Mouse (Mus musculus) MEL (cell line): ENCODE measurements around the gene Kdm5a. TPM values are rescaled to one million over a fixed set of nuclear protein-coding genes. Genes with fewer than 3 reads are reported as not detected.

ENCODE experiments used
- DNase-seq: peaks from one replicate; pipeline ENCODE4 v3.0.0; 2011; ENCODE audit warnings: low read depth, low spot score
- H3K27ac ChIP-seq: 2 replicates; pipeline ENCODE4 v1.5.1; 2012; ENCODE audit warnings: low read depth, mild to moderate bottlenecking, control low read depth, low read length, moderate library complexity; ENCODE audit not compliant: control insufficient read depth
- H3K27me3 ChIP-seq, 2 experiments: fragments of 150-350 bp in 1 of 2; sonication (generic) in 1 of 2; 2 replicates each; pipeline ENCODE4 v1.6.1; 2012; ENCODE audit warnings: low read length in 2 of 2, mild to moderate bottlenecking in 2 of 2, improper control_type of control experiment in 1 of 2, moderate library complexity in 1 of 2; ENCODE audit not compliant: insufficient read depth in 2 of 2, control insufficient read depth in 1 of 2
- H3K36me3 ChIP-seq, 2 experiments: 2 replicates each; pipeline ENCODE4 v1.6.1; 2012 to 2014; ENCODE audit warnings: low read length in 2 of 2, improper control_type of control experiment in 1 of 2, inconsistent platforms in 1 of 2, mild to moderate bottlenecking in 1 of 2; ENCODE audit not compliant: insufficient read depth in 2 of 2, control insufficient read depth in 1 of 2
- H3K4me1 ChIP-seq, 2 experiments: fragments of 150-350 bp in 1 of 2; sonication (generic) in 1 of 2; 2 replicates each; pipeline ENCODE4 v1.6.1; 2012; ENCODE audit warnings: low read length in 2 of 2, improper control_type of control experiment in 1 of 2, mild to moderate bottlenecking in 1 of 2; ENCODE audit not compliant: insufficient read depth in 2 of 2, control insufficient read depth in 1 of 2
- H3K4me3 ChIP-seq, 2 experiments: fragments of 150-350 bp in 1 of 2; sonication (generic) in 1 of 2; 2 replicates each; pipeline ENCODE4 v1.5.1; 2012; ENCODE audit warnings: low read depth in 2 of 2, low read length in 2 of 2, mild to moderate bottlenecking in 2 of 2, moderate library complexity in 2 of 2, control low read depth in 1 of 2, improper control_type of control experiment in 1 of 2; ENCODE audit not compliant: control insufficient read depth in 1 of 2, insufficient read depth in 1 of 2
- H3K79me2 ChIP-seq: 2 replicates; pipeline ENCODE4 v1.6.1; 2012; ENCODE audit warnings: mild to moderate bottlenecking, low read length, moderate library complexity; ENCODE audit not compliant: control insufficient read depth, poor library complexity, insufficient read depth
- H3K9ac ChIP-seq: 2 replicates; pipeline ENCODE4 v1.6.1; 2012; ENCODE audit warnings: low read depth, mild to moderate bottlenecking, control low read depth, low read length, moderate library complexity; ENCODE audit not compliant: control insufficient read depth, poor library complexity, severe bottlenecking
- H3K9me3 ChIP-seq: fragments of 150-350 bp; sonication (generic); replicated peaks from 2 replicates; pipeline ENCODE4 v1.6.1; 2012; ENCODE audit warnings: mild to moderate bottlenecking, low read length, improper control_type of control experiment, moderate library complexity; ENCODE audit not compliant: insufficient read depth
- CHD2 ChIP-seq: IDR thresholded peaks from 2 replicates; pipeline ENCODE4 v1.6.1; 2011; ENCODE audit warnings: low read length, improper control_type of control experiment
- E2F4 ChIP-seq: IDR thresholded peaks from 2 replicates; pipeline ENCODE4 v1.6.1; 2011; ENCODE audit warnings: low read depth, low read length, improper control_type of control experiment, borderline replicate concordance
- ELF1 ChIP-seq: IDR thresholded peaks from 2 replicates; pipeline ENCODE4 v1.6.1; 2014; ENCODE audit warnings: low read depth, mild to moderate bottlenecking, inconsistent platforms, low read length, improper control_type of control experiment, moderate library complexity
- GATA1 ChIP-seq: IDR thresholded peaks from 2 replicates; pipeline ENCODE4 v1.6.1; 2011; ENCODE audit warnings: low read depth, low read length, improper control_type of control experiment
- HCFC1 ChIP-seq: IDR thresholded peaks from 2 replicates; pipeline ENCODE4 v1.6.1; 2012; ENCODE audit warnings: low read depth, mild to moderate bottlenecking, inconsistent platforms, low read length, improper control_type of control experiment, moderate library complexity
- MAX ChIP-seq: IDR thresholded peaks from 2 replicates; pipeline ENCODE4 v1.6.1; 2011; ENCODE audit warnings: low read length, improper control_type of control experiment
- MAZ ChIP-seq: IDR thresholded peaks from 2 replicates; pipeline ENCODE4 v1.6.1; 2012; ENCODE audit warnings: low read depth, mild to moderate bottlenecking, inconsistent platforms, low read length, improper control_type of control experiment
- MEF2A ChIP-seq: IDR thresholded peaks from 2 replicates; pipeline ENCODE4 v1.6.1; 2014; ENCODE audit warnings: low read depth, mild to moderate bottlenecking, inconsistent platforms, low read length, improper control_type of control experiment; ENCODE audit not compliant: poor library complexity, insufficient replicate concordance, severe bottlenecking; ENCODE audit errors: extremely low read depth
- MXI1 ChIP-seq: IDR thresholded peaks from 2 replicates; pipeline ENCODE4 v1.6.1; 2011; ENCODE audit warnings: mild to moderate bottlenecking, low read depth, low read length, improper control_type of control experiment
- MYB ChIP-seq: IDR thresholded peaks from 2 replicates; pipeline ENCODE4 v1.6.1; 2011; ENCODE audit warnings: mild to moderate bottlenecking, low read depth, low read length, improper control_type of control experiment
- MYC ChIP-seq: IDR thresholded peaks from 2 replicates; pipeline ENCODE4 v1.6.1; 2011; ENCODE audit warnings: low read depth, mild to moderate bottlenecking, low read length, improper control_type of control experiment, moderate library complexity
- NRF1 ChIP-seq: IDR thresholded peaks from 2 replicates; pipeline ENCODE4 v1.6.1; 2014; ENCODE audit warnings: low read depth, mild to moderate bottlenecking, inconsistent platforms, low read length, improper control_type of control experiment, moderate library complexity; ENCODE audit not compliant: poor library complexity, insufficient read depth, severe bottlenecking
- POLR2AphosphoS2 ChIP-seq: IDR thresholded peaks from 2 replicates; pipeline ENCODE4 v1.6.1; 2011; ENCODE audit warnings: low read length, improper control_type of control experiment
- POLR2AphosphoS5 ChIP-seq: IDR thresholded peaks from 2 replicates; pipeline ENCODE4 v1.6.1; 2012; ENCODE audit warnings: low read depth, borderline replicate concordance, mild to moderate bottlenecking, inconsistent platforms, low read length, moderate library complexity, mixed read lengths
- SMC3 ChIP-seq: IDR thresholded peaks from 2 replicates; pipeline ENCODE4 v1.6.1; 2011; ENCODE audit warnings: low read depth, low read length, improper control_type of control experiment
- TBP ChIP-seq: IDR thresholded peaks from 2 replicates; pipeline ENCODE4 v1.8.0; 2011; ENCODE audit warnings: low read depth, low read length, improper control_type of control experiment
- UBTF ChIP-seq: IDR thresholded peaks from 2 replicates; pipeline ENCODE4 v1.6.1; 2012; ENCODE audit warnings: low read depth, mild to moderate bottlenecking, inconsistent platforms, low read length, improper control_type of control experiment, moderate library complexity, borderline replicate concordance; ENCODE audit not compliant: insufficient read depth
- USF1 ChIP-seq: IDR thresholded peaks from 2 replicates; pipeline ENCODE4 v1.6.1; 2014; ENCODE audit warnings: low read depth, mild to moderate bottlenecking, inconsistent platforms, low read length, improper control_type of control experiment, moderate library complexity
- USF2 ChIP-seq, 2 experiments: IDR thresholded peaks; 2 replicates each; pipeline ENCODE4 v1.6.1; 2011 to 2012; ENCODE audit warnings: improper control_type of control experiment in 2 of 2, low read length in 2 of 2, borderline replicate concordance in 1 of 2, inconsistent platforms in 1 of 2, low read depth in 1 of 2, mild to moderate bottlenecking in 1 of 2; ENCODE audit not compliant: insufficient read depth in 1 of 2
- ZC3H11A ChIP-seq: IDR thresholded peaks from 2 replicates; pipeline ENCODE4 v1.6.1; 2012; ENCODE audit warnings: low read depth, mild to moderate bottlenecking, inconsistent platforms, low read length, improper control_type of control experiment
- ZKSCAN1 ChIP-seq: IDR thresholded peaks from 2 replicates; pipeline ENCODE4 v1.6.1; 2012; ENCODE audit warnings: low read depth, mild to moderate bottlenecking, inconsistent platforms, low read length, improper control_type of control experiment, moderate library complexity
- ZMIZ1 ChIP-seq: IDR thresholded peaks from 2 replicates; pipeline ENCODE4 v1.6.1; 2012; ENCODE audit warnings: low read depth, mild to moderate bottlenecking, inconsistent platforms, low read length, improper control_type of control experiment, moderate library complexity
- ZNF384 ChIP-seq: IDR thresholded peaks from 2 replicates; pipeline ENCODE4 v1.6.1; 2012; ENCODE audit warnings: low read depth, mild to moderate bottlenecking, inconsistent platforms, low read length, improper control_type of control experiment
- polyA plus RNA-seq, 2 experiments: library from polyadenylated mRNA; stranded (reverse) in 1 of 2; unstranded in 1 of 2; fragments of >175 nt in 1 of 2; fragments of >200 nt in 1 of 2; gene quantifications; 2 replicates each; pipeline versions ENCODE4 v1.2.1 to v1.2.4; 2012; ENCODE audit warnings: low replicate concordance in 2 of 2, low read depth in 1 of 2; ENCODE audit not compliant: insufficient read length in 2 of 2, insufficient read depth in 1 of 2, missing spikeins in 1 of 2
- total RNA-seq: library from RNA; depleted of rRNA; stranded (reverse); fragments of 300-350 nt; gene quantifications from 2 replicates; pipeline ENCODE4 v1.2.3, GENCODE M21; 2012

Gene Kdm5a
- total and polyA plus RNA-seq, 3 experiments: 45.7 to 303 (median 121) TPM

- TF ChIP-seq HCFC1: no peak
- no peak for TF ChIP-seq ZKSCAN1
- TF ChIP-seq NRF1: no peak
- TF ChIP-seq ZC3H11A: no peak
- no peak for TF ChIP-seq ZMIZ1
- no peak for TF ChIP-seq CHD2
- TF ChIP-seq POLR2AphosphoS5: no peak
- TF ChIP-seq ZNF384: no peak
- no peak for TF ChIP-seq TBP
- no peak for TF ChIP-seq SMC3
- TF ChIP-seq ELF1: no peak
- TF ChIP-seq MYB: no peak
- no peak for TF ChIP-seq MYC
- TF ChIP-seq GATA1: no peak
- H3K4me1 ChIP-seq: peaks cover 15 to 18% of the 10 kb centered on the region in 2 experiments
- no peaks in the 10 kb centered on the region for H3K27me3 ChIP-seq
- H3K36me3 ChIP-seq: peaks cover 0 to 18% of the 10 kb centered on the region in 2 experiments; a peak in 2 of 4 replicates
- H3K4me3 ChIP-seq: no peak overlapping the region
- no peak for DNase-seq
- no peak overlapping the region for H3K9ac ChIP-seq
- H3K79me2 ChIP-seq: peaks cover 26% of the 10 kb centered on the region
- no peak overlapping the region for H3K27ac ChIP-seq
- H3K9me3 ChIP-seq: no peaks in the 10 kb centered on the region
These were observed 97.3 kb downstream of the Kdm5a start for GRCm38 (mm10) chr6:120461217-120461616.

- no peak for TF ChIP-seq E2F4
- no peak for TF ChIP-seq MAX
- no peak for TF ChIP-seq ZMIZ1
- TF ChIP-seq USF1: no peak
- TF ChIP-seq POLR2AphosphoS2: no peak
- TF ChIP-seq CHD2: no peak
- no peak for TF ChIP-seq USF2 (IDR thresholded peaks at IDR 0.05; ENCODE audit: borderline replicate concordance in 1 of 2, insufficient read depth in 1 of 2, low read depth in 1 of 2, low read length in 2 of 2)
- no peak for TF ChIP-seq GATA1
- no peak for TF ChIP-seq MEF2A
- no peak for TF ChIP-seq ZKSCAN1
- TF ChIP-seq MYC: no peak
- TF ChIP-seq MXI1: no peak
- no peak for TF ChIP-seq UBTF
- TF ChIP-seq MAZ: no peak
- TF ChIP-seq, all 39 proteins: peak for 0
- no peak overlapping the region for H3K4me3 ChIP-seq
- H3K36me3 ChIP-seq: peaks cover 0 to 25% of the 10 kb centered on the region in 2 experiments; a peak in 2 of 4 replicates
- no peak overlapping the region for H3K27ac ChIP-seq
- H3K9ac ChIP-seq: no peak overlapping the region
- H3K9me3 ChIP-seq: no peaks in the 10 kb centered on the region
- peaks cover 31% of the 10 kb centered on the region for H3K79me2 ChIP-seq
- no peaks in the 10 kb centered on the region for H3K27me3 ChIP-seq
- DNase-seq: no peak
- peaks cover 19 to 27% of the 10 kb centered on the region in 2 experiments for H3K4me1 ChIP-seq
These were observed 98.3 kb downstream of the Kdm5a start for GRCm38 (mm10) chr6:120462251-120462650.
